Mouse (Mus musculus) cerebellum, adult 2 months (tissue): ENCODE data around the gene Vmn1r87.

ENCODE experiments used
- CTCF ChIP-seq: fragments of 200-500 bp; IDR thresholded peaks from 2 replicates; pipeline ENCODE4 v1.5.1; 2011; ENCODE audit warnings: low read depth, mild to moderate bottlenecking, control low read depth, low read length, moderate library complexity, borderline replicate concordance; ENCODE audit not compliant: insufficient read depth
- POLR2A ChIP-seq: fragments of 200-500 bp; IDR thresholded peaks from 2 replicates; pipeline ENCODE4 v1.6.1; 2011; ENCODE audit warnings: low read length, control low read depth, borderline replicate concordance; ENCODE audit not compliant: insufficient read depth

GRCm38 (mm10) chr7:13131856-13132255 is 8.1 kb downstream of the Vmn1r87 start:
- TF ChIP-seq POLR2A (no peak), CTCF (no peak)
